Mouse (Mus musculus) lung, postnatal 25 days (tissue): Measurements from ENCODE around the gene Vmn2r11.
"Not testable (repeated sequence)": the region's sequence is repeated elsewhere in the genome, so short reads cannot be mapped to it uniquely, and the experiment has no call there.

Experiments used
- DNase-seq: peaks from one replicate; pipeline ENCODE4 v3.0.0; 2022; ENCODE audit warnings: low spot score

The Vmn2r11 gene

GRCm38 (mm10) chr5:109059469-109059868 is at the start of gene Vmn2r11:
Gene Vmn2r11 (minus strand): TSS chr5:109059569.
- DNase-seq, result not testable (repeated sequence)

DNA sequence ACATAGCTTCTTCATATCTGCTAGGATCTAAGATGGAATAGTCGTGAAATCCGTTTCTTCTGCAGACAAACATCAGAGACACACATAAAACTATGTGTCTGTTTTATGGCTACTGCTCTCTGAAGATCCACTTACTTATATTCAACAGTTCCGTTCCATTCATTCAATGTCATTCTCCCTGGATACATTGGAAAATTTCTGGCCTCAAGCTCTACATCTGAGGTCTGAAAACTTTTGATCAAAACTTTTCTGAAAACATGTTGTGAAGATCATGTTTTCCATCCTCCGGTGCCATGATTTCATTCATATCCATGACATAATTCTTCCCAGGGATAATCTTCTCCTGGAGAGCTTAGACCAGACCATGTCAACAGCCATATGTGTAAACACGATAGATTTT is 38.5 kb upstream of the Vmn2r11 start, which contains the start of gene Vmn2r12:
Vmn2r12 (minus strand) TSS at position 101 of the 400 bp plus-strand sequence.
- not testable (repeated sequence) for DNase-seq

GRCm38 (mm10) chr5:109096482-109096881 is 37.1 kb upstream of the Vmn2r11 start:
- DNase-seq, result not testable (repeated sequence)

- not testable (repeated sequence) for DNase-seq
These were observed 12.6 kb upstream of the Vmn2r11 start for GRCm38 (mm10) chr5:109072016-109072415.

DNA sequence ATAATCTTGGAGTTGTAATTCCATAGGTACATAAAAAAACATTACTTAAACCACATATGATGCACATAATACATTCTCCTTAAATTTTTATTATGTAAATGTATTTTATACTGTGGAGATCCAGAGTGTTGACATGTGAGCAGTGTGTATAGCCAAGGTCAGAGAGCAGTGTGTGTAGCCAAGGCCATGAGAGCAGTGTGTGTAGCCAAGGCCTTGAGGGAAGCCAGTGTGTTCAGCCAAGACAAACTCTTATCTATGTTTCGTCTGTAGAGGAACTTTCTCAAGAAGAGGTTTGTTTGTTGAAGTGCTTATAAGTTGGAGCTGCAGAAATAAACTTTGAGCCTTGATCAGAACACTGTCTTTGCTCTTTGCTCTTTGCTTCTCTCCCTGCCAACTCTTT is 4.1 kb downstream of the Vmn2r11 start:
- peak; percentile 5 for DNase-seq

DNA sequence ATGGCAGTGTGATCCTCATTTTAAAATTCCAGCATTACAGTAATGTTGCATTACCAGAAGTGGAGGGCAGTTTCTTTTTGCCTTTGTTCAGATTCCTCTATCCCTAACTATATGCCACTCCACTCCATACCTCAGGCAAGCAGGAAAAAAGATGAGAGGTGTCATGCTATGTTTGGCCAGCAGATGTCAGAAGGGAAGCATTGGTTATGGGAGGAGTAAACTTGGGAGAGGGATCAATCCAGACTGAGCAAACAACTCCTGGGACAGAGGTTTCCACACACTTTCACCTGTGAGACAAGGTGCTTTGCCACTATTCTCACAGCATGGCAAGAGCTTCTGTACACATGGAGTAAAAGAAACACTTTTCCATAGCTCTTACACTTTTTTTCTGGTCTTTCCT is 26.8 kb downstream of the Vmn2r11 start:
- DNase-seq, result no peak

DNA sequence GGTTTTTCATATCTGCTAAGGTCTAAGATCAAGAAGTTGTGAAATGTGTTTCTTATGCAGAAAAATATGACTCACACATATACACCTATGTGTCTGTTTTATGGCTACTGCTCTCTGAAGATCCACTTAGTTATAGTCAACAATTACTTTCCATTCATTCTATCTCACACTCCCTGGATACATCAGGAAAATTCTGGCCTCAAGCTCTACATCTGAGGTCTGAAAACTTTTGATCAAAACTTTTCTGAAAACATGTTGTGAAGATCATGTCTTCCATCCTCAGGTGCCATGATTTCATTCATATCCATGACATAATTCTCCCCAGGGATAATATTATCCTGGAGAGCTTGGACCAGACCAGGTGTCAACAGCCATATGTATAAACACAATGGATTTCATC is 52.9 kb downstream of the Vmn2r11 start, which contains the start of gene Vmn2r10:
Vmn2r10 (minus strand) TSS at position 101 of the 400 bp plus-strand sequence.
- not testable (repeated sequence) for DNase-seq
